Mouse (Mus musculus) neutrophil, adult 5-6 weeks (primary cell): ENCODE measurements at regions not wholly inside any gene's neighbourhood (a gene's known extent, or its start where the extent isn't known, plus 50 kb on each side); places are given as distances from the start of the nearest gene placed in this dataset.
A peak's percentile ranks its signal among the peaks of the same experiment; 100 is the strongest.
"Not testable (repeated sequence)": the region's sequence is repeated elsewhere in the genome, so short reads cannot be mapped to it uniquely, and the experiment has no call there.

Source experiments
- ATAC-seq: fragments of 151-379, 151-347 bp; 2 replicates; pipeline ENCODE4 v1.8.0; 2017; ENCODE audit warnings: mild to moderate bottlenecking, moderate TSS enrichment; ENCODE audit not compliant: insufficient number of reproducible peaks, poor library complexity, low FRiP score, severe bottlenecking; ENCODE audit errors: extremely low read depth

DNA sequence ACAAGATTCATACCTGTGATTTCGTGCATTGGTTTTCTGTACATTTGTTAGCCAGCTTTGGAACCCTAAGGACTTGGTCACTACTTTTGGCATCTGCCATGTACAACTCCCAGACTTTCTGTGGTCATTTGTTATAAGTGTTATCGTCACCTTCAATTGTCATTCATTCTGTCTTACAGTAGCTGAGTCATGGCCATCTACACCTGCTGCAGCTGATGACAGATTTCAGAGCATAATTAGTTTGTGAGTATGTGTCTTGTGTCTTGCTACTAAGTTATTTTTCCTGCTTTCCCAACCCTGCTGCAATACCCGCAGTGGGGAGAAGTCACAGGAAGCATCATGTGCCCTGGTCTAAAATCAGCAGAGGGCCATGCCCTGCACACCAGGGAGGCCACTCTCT lies 138.0 kb downstream of the Bcl2l11 start:
- ATAC-seq, result no peak

DNA sequence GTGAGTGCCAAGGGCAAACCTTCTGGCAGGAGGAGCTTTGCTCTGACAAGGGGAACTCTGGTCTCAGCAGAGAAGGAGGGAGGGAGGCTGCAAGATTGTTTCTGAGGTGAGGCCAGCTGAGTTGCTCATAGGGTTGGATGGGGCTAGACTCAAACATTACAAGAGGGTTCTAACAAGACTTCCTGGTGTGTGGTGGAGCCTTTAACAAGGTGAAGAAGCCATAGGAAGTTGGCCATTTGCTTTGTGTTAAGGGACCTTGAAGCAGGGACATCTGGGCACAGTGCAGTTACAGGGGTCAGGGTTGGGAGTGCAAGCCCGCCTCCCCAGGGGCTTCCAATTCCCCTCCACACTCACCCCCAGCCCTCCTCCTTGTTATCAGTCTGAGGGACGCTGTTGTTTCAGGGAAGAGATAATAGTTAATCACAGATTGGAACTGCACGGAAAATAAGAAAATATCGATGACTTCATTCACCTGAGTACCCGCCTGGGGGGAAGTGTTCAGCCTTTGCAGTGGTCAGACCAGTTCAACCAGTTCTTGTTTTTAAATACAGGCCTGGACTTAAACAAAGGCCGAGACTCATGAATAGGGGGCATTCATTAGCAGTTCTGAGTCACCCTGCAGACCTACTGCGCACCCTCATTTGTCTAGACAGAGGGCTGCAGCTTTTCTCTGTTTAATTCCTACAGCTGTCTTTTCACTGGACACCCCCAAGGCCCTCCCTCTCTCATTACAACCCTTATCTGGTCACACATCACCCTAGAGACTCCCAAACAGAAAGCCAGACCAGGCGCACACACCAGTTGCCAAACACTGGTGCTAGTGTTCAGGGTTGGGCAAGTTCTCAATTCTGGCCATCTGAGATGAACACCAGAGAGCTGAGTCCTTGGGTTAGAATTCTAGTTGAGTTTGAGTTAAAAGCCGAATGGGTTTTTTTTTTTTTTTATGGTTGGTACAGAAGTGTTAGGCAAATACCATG lies 139.5 kb downstream of the Bcl2l11 start:
- ATAC-seq, result no peak

DNA sequence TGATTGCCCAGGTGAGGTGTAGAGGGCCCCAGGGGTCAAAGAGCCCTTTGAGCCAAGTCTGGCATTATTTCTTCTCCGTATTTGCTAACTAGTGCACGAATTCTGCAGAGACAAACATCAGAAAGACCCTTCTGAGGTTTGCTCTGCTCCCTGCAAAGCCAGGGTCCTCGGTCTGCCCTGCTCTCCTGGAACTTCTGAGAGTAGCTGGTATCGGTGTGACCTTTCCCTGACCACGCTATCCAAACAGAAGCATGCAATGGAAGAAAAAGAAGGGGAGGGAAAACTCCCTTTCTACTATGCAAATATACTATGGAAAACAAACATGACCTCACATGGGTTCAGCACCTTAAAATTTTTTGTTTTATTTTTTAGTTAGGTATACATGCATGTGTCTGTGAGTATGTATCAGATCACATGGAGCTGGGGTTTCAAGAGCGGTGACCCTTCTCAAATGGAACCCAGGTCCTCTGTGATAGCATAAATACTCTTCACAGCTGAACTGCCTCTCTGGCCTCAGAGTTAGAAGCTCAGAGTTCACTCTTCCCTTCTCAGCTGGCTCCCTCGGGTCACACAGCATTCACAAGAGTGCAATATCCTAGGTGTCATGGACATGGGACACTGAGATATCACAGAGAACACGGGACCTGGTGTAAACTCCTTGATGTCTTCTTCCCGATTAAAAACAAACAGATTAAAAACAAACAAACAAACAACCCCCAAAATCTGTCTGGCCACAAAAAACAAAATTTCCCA lies 144.7 kb downstream of the Bcl2l11 start:
- no peak for ATAC-seq

DNA sequence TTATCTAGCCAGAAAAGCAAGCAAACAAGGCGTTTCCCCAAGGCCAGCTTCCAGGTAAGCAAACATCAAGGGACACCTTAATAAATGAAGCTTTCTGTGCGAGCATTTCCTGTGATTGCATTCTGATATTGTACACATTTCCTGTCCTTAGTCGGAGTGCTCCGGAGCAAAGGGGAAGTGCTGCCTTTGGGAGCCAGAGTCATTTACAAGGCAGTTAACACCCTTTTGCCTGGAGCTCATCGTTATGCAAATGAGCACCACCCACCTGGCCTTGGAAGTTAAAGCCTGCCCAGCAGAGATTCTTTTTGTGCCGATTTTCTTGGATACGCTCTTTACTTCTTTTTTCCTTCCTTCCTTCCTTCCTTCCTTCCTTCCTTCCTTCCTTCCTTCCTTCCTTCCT lies 147.0 kb downstream of the Bcl2l11 start:
- ATAC-seq, result no peak

DNA sequence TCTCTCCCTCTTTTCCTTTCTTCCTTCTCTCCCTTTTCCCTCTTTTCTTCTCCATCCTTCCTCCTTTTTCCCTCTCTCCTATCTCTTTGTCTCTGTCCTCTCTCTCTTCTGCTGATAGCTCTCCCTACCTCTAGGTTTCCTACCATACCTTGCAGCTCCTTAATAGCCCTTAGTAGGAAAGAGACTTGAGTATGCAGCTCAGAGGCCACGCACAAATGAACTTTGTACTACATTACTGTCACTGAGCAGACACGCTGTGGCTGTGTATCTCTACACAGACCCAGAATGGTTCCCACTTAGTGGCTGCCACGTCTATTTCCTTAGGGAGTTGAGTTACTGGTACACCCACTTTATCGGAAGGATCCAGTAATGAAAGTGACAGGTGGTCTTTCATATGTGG lies 147.5 kb downstream of the Bcl2l11 start:
- no peak for ATAC-seq

DNA sequence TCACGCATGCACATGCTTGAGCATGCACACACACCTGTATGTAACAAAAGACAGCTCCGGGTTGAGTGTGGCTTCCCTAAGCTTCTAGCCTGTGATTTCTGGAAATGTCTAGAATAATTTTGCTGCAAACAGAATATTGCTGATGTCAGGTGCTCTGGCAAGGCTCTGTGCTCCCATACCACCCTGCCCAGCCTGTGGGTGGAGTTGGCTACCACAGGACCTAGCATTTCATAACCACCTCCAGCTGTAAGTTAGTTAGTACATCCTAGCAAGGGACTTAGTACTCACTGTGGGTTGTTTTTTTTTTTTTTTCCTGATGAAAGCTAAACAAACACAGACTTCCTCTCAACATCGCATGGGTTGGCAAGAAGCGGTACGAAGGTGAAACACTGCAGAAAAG lies 150.5 kb downstream of the Bcl2l11 start:
- ATAC-seq, result no peak

DNA sequence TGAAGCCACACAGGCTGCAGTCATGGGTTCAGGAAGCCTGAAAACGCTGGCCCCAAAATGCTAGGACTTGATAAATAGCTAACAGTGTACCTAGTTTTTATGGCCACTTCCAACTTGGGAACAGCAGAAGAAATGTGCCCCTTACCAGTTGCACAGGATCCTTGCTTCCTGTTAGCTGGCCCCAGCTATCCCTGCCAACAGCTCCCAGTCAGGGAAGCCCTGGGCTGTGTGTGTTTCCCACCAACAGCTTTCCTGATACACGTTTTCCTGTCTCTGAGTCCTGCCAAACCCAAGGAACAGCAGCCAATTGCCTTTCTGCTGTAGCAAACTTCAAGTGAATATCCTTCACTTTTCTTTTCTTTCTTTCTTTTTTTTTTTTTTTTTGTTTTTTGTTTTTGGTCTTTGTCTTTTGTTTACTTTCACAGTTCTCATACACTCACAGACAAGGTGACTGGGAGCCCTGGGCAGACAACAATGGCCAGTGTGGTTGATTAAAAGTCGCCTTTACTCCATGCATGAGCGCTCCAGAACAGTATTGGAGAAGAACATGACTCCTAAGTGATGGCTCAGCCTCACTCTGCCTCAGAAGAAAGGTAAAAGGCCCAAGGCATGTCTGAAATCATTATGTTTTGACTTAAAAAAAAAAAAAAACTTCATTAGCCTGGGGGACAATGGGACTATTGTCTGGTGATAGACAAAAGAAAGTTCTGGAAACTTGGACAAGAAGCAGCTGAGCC lies 151.7 kb downstream of the Bcl2l11 start:
- no peak for ATAC-seq

DNA sequence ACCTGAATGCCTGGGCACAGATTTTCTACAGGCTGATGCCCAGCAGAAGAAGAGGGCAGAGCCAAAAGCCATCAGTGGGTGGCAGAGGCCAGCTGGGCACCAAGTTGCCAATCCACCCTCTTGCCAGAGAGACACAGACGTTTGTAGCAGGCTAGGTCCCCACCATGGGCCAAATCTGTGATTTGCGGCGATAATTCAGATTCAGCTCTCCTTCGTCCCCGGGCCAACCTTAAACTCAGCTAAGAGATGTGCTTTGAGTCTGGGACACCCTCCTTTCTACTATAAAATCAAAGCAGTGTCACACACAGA lies 152.2 kb downstream of the Bcl2l11 start:
- no peak for ATAC-seq

DNA sequence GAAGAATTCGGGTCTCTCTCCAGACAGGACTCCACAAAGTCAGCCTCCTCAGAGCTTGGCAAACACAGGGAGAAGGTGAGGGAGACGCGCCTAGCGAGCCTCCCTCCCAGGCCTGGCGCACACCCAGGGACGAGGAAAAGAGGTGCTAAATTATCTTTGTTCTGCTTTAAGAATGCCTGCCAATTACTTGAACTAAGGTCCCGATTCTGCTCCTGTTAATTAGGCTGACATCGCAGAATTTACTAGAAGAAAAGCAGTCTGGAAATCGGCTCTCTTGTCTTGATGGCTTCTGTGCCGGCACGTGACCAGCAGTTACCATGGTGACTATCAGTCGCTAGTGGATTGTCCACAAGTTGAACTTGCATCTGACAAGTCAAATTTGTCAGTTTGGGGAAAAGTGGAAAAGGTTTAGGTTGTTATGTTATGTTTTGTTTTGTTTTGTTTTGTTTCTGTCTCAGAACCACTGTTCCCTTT lies 152.8 kb downstream of the Bcl2l11 start:
- no peak for ATAC-seq

DNA sequence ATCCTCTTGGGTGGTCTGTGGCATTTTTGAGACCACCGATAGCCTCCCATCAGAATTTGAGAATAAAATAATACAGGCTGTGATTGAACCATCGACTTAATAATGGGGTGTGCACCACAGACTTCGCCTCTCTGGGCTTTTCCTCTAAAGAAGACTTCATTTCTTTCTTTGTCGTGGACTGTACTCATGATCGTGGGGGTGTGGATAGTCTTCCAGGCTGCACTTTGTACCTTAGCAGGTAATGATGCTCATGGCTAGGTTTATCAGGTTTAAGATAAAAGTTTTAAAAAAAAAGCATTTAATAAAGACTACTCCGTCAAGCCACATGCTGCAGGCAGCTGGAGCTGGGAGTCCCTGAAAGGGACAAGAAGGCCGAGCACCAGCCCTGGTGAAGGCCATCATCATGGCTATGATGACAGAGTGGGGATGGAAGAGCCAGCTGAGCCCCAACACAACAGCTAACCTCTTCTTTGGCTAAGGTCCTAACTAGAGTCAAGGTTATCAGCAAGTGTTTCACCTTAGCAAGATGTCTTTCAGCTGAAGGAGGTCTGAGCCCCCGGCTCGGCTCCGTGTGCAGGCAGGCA lies 153.4 kb downstream of the Bcl2l11 start:
- no peak for ATAC-seq

DNA sequence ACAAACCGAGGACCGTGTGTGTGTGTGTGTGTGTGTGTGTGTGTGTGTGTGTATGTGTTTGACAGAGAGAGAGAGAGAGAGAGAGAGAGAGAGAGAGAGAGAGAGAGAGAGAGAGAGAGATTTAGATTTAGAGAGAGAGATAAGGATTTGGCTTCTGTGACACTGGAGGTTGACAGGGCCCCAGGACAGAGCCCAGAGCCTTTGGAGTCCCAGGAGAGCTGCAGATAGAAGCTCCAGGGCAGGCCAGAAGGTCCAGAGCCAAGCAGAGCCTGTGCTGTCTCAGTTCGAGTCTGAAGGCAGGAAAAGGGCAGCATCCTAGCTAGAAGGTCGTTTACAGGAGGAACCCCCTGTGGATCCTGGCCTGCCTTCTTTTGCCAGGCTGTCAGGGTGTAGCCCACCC lies 156.8 kb downstream of the Bcl2l11 start:
- no peak for ATAC-seq

DNA sequence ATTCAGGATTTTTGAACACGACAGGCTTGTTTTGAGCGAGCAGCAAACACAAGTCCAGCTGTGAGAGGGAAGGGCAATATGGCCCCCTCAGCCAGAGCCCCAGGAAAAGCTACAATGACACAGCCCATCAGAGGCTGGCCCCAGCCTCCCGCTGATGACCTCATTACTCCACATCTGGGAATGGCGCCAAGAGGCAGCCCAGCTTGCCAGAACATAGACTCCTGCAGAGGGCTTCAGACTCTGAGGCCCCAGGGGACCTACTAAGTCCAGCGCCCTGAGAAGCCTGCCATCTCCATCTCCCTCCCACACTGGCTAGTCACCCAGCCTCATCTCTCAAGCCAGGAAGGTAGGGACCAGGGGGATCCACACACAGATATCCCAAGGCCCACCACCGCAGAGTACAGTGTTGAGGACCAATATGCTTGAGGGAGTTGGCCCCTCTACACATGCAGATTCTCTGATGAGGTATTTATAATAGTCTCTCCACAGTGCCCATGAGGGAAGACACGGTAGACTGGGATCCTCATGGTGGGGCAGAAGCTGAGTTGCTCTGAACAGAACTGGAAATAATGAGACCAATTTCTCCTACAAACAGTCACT lies 159.1 kb downstream of the Bcl2l11 start:
- no peak for ATAC-seq

DNA sequence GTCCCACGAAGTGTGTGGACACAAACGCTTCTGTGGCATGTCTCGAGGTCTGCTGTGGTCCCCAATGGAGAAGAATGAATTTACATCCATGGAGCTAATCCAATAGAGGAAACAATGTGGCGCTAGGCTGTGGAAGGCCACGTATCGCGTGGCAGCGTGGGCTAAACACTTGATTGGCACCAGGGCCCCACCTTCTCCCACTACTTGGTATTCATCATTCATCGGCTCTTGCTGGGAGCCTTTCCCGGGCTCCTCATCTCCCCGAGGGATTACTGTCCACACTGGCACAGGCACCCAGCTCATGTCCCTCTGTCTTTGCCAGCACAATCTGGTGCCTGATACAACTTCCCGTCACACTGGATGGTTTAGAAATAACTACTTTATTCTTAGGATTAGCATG lies 159.6 kb downstream of the Bcl2l11 start:
- no peak for ATAC-seq

DNA sequence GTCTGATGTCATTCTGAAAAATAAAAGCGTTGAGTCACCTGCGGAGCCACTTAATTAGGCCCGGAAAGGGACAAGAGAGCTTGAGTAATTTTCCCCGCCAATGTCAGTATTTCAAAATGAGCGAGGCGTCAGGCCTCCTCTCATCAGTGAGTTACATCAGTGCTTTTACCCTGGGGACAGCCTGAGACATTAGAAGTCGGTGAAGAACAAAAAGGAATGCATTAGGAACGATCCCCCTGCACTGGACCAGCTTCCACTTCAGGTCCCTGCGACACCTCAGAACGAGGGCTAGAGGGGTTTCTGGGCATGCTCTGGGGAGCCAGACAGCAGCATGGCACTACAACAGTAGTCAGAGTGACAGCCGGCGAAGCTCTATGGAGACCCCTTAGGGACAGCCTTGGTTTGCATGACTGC lies 162.3 kb downstream of the Bcl2l11 start:
- ATAC-seq, result no peak

DNA sequence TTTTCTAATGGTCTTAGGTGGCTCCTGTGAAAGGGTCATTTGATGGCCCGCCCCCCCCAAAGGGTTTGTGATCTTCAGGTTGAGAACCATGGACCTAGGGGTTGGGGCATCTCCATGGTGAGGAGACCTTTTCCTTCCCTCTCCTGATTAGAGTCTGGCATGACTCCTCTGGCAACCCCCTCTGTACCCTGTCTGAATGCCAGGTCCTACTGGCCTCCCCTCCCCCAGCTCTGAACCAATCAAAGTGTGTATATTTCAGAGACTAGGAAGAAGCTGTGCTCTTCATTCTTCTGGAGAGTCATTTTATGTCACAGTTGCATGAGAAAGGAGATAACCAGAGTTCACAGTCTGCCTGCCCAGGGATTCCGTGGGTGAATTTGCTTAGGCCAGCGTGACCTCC lies 164.8 kb downstream of the Bcl2l11 start:
- no peak for ATAC-seq

DNA sequence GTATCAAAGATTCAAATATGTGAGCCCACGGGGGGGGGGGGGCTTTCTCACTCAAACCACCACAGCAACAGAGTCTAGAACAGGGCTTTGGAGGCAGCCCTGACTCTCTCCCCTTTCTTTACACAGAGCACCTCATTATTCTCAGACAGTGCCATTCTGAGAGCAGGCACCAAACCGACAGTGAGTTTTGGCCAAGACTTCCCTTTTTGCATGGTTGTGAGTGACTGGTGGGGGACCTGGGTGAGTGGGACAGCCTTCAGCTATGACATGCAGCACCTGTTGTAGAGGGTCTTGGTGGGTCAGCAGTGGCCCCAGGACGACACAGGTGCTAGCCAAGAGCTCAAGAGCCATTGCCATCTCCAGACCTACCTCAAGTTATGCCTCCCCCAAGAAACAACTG lies 168.8 kb downstream of the Bcl2l11 start:
- peak; percentile 25; the same call in 1 of the 2 replicates for ATAC-seq

DNA sequence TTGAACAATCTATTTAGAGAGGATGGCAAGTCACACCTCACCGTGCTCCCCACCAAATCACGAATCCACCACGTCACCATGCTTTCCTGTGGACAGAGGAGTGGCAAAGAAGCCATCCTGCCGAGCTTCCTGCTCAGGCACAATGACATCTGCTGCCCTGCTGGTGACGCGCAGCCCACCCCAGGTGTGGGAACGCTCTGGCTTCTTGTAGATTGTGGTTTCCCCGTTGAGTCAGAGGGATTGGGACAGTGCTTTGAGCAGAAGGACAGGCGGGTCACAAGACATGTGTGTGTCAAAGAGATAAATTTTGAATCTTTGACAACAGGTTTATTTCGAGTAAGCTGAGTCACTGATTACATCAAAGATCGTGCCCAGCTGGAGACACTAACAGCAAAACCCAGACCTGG lies 169.2 kb downstream of the Bcl2l11 start:
- ATAC-seq, result peak; percentile 83

DNA sequence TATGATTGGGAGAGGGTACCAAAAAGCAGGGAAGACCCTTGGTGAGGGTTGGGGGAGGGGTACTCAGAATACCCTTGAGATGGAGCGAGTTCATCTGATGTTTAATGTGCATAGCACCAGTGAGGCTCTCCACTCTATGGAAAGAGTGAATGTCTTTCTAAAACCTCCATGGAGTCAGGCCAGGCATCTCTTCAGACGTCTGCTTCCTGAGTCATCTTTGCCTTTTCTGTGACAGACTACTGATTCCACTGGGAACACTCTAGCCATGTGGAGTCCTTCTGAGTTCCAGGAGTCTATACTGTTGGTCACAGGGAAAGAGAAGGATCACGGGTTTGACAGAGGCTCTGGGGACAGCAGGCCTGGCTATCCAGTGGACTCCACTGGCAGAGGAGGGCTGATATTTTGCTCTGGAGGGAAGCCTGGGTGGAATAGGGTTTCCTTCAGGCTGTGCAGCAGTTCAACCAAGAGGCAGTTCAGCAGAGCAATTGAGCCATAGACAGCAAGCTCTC lies 169.9 kb downstream of the Bcl2l11 start:
- ATAC-seq, result no peak

DNA sequence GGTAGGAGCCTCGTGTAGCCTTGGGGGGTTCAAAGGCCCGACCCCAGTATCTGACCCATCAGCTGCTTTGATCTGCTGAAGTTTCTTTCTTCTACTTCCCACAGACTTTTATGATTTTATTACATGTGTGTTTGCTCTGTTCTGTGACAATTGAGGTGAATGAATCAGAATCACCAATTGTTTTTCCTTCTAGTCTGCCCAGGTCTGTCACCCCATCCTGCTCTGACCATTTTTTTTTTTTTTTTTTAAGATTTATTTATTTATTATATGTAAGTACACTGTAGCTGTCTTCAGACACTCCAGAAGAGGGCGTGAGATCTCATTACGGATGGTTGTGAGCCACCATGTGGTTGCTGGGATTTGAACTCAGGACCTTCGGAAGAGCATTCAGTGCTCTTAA lies 170.6 kb downstream of the Bcl2l11 start:
- not testable (repeated sequence) for ATAC-seq
